Mouse (Mus musculus) heart, embryonic 14.5 days (tissue): Measurements from ENCODE around the gene Oaz1. TPM values are rescaled to one million over a fixed set of nuclear protein-coding genes. Genes with fewer than 3 reads are reported as not detected.
"Not testable (repeated sequence)": the region's sequence is repeated elsewhere in the genome, so short reads cannot be mapped to it uniquely, and the experiment has no call there.

Source experiments
- ATAC-seq: fragments of 200-750 bp; cut with Nextera tagmentation; 2 replicates; pipeline ENCODE4 v1.8.0; 2017; ENCODE audit warnings: low read depth, moderate TSS enrichment; ENCODE audit not compliant: insufficient number of reproducible peaks, insufficient read depth, low FRiP score
- H3K27ac ChIP-seq, 2 experiments: fragments of 200-500 bp in 1 of 2; fragments of 300-500 bp in 1 of 2; sonication (generic) in 1 of 2; replicated peaks in 1 of 2; 2 replicates each; pipeline ENCODE4 v1.5.1; 2012 to 2014; ENCODE audit warnings: low read depth in 2 of 2, low read length in 2 of 2, control low read depth in 1 of 2, mild to moderate bottlenecking in 1 of 2, mixed read lengths in 1 of 2; ENCODE audit not compliant: control insufficient read depth in 1 of 2, insufficient read depth in 1 of 2
- H3K27me3 ChIP-seq: fragments of 300-500 bp; sonication (generic); 2 replicates; pipeline ENCODE4 v1.6.1; 2014; ENCODE audit warnings: mild to moderate bottlenecking, low read length, control low read depth; ENCODE audit not compliant: control insufficient read depth, insufficient read depth
- H3K36me3 ChIP-seq: fragments of 300-500 bp; sonication (generic); 2 replicates; pipeline ENCODE4 v1.6.1; 2014; ENCODE audit warnings: mild to moderate bottlenecking, control low read depth, low read length, mixed read lengths; ENCODE audit not compliant: control insufficient read depth, insufficient read depth
- H3K4me1 ChIP-seq, 2 experiments: fragments of 200-500 bp in 1 of 2; fragments of 300-500 bp in 1 of 2; sonication (generic) in 1 of 2; 2 replicates each; pipeline ENCODE4 v1.6.1; 2012 to 2014; ENCODE audit warnings: low read length in 2 of 2, control low read depth in 1 of 2, mixed read lengths in 1 of 2; ENCODE audit not compliant: control insufficient read depth in 2 of 2, insufficient read depth in 2 of 2
- H3K4me2 ChIP-seq: fragments of 300-500 bp; sonication (generic); 2 replicates; pipeline ENCODE4 v1.6.1; 2014; ENCODE audit warnings: mild to moderate bottlenecking, low read length
- H3K4me3 ChIP-seq, 2 experiments: fragments of 200-500 bp in 1 of 2; fragments of 300-500 bp in 1 of 2; sonication (generic) in 1 of 2; 2 replicates each; pipeline ENCODE4 v1.5.1; 2012 to 2014; ENCODE audit warnings: low read length in 2 of 2, mild to moderate bottlenecking in 2 of 2, control low read depth in 1 of 2, low read depth in 1 of 2, moderate library complexity in 1 of 2; ENCODE audit not compliant: control insufficient read depth in 1 of 2, insufficient read depth in 1 of 2
- H3K9ac ChIP-seq: fragments of 300-500 bp; sonication (generic); 2 replicates; pipeline ENCODE4 v1.6.1; 2014; ENCODE audit warnings: mild to moderate bottlenecking, low read length
- H3K9me3 ChIP-seq: fragments of 300-500 bp; sonication (generic); 2 replicates; pipeline ENCODE4 v1.6.1; 2016; ENCODE audit warnings: low read length, control low read depth; ENCODE audit not compliant: control insufficient read depth
- WGBS: fragments of 180-500 bp; shearing (Covaris S2); extraction: QIAGEN DNeasy Blood & Tissue Kit; methylation state at CpG from one replicate; pipeline ENCODE4 v1.1.7; 2014; 5-methylcytosine and 5-hydroxymethylcytosine counted together
- polyA plus RNA-seq: library from polyadenylated mRNA; unstranded; fragments of >200 nt; fragmentation: Nextera tagmentation; extraction: Ambion mirVana; gene quantifications from 2 replicates; pipeline ENCODE4 v1.2.1, GENCODE M21; 2014

Oaz1 gene
- polyA plus RNA-seq, 1 experiment from 2014 or later = 2,172 TPM

DNA sequence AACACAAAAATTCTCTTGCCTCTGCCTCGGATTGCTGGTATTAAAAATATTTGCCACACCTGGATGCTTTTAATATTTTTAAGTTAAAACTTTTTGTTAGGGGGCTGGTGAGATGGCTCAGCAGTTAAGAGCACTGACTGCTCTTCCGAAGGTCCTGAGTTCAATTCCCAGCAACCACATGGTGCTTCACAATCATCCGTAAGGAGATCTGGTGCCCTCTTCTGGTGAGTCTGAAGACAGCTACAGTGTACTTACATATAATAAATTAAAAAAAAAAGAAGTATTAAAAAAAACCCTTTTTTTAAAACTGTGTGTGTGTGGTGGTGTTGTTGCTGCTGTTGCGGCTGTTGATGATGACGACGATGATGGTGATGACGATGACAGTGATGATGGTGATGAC is 8.5 kb upstream of the Oaz1 start:
- not testable (repeated sequence) for H3K4me2 ChIP-seq, H3K4me3 ChIP-seq, H3K9me3 ChIP-seq, H3K9ac ChIP-seq, H3K4me1 ChIP-seq, H3K27ac ChIP-seq, ATAC-seq, H3K27me3 ChIP-seq, H3K36me3 ChIP-seq
- 85% methylated on average over 7 of the region's 7 CpGs for WGBS

DNA sequence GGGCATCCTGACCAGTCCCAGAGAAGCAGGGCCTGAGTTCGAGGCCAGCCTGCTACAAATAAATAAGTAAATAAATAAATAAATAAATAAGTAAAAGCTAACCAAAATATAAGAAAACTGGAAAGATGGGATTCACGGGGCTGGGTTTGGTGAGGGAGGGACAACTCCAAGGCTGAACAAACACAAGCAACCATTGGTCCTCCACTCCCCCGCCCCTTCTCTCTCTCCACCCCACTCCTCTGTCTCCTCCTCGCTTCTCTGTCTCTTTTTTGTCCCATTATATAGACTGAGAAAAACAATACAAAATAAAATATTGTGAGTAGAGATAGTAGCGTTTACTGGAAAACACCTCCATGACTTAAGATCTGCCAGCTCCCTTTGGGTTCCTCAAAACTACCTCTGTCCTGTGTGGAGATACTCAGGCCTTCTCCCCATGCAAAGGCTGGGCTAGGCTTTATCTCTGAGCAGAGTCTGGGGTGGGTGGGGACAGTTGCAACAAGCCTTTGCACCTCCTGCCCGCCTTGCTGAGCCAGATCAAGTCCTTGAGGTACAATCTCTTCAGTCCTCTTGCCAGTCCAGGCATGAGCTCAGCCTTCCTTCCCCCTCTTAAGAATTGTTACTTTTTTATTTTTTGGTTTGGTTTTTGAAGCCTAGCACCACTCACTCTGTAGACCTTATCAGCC is 7.7 kb upstream of the Oaz1 start:
- Histone ChIP-seq H3K4me2 (no peak overlapping the region), H3K4me3 (no peak overlapping the region), H3K36me3 (no peaks in the 10 kb centered on the region), H3K9ac (no peak overlapping the region), H3K9me3 (no peaks in the 10 kb centered on the region), H3K27ac (no peak overlapping the region), H3K27me3 (no peaks in the 10 kb centered on the region), H3K4me1 (no peaks in the 10 kb centered on the region)
- WGBS = 59% methylated on average over 6 of the region's 6 CpGs
- no peak for ATAC-seq

DNA sequence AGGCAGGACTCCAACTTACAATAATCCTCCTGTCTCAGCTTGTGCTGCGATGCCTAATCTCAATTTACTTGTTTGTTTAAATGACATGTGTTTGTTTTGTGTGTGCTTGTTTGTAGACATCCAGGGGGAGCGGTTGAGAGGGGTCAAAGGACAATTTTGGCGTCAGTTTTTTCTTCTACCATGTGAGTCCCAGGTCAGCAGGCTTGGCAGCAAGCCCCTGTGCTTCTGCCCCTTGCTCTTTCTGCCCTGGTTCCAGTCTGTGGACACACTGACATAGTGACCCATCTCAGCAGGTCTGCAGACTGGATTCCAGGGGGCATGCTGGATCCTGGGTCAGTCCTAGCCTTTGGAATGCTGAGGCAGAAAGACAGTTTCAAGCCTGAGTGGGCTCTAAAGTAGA is 7.0 kb upstream of the Oaz1 start:
- no peak overlapping the region for H3K27ac ChIP-seq
- no peak overlapping the region for H3K4me2 ChIP-seq
- H3K27me3 ChIP-seq = no peaks in the 10 kb centered on the region
- no peaks in the 10 kb centered on the region for H3K36me3 ChIP-seq
- no peaks in the 10 kb centered on the region for H3K9me3 ChIP-seq
- H3K9ac ChIP-seq = no peak overlapping the region
- no peak overlapping the region for H3K4me3 ChIP-seq
- ATAC-seq = no peak
- 43% methylated on average over 3 of the region's 3 CpGs for WGBS
- no peaks in the 10 kb centered on the region for H3K4me1 ChIP-seq

DNA sequence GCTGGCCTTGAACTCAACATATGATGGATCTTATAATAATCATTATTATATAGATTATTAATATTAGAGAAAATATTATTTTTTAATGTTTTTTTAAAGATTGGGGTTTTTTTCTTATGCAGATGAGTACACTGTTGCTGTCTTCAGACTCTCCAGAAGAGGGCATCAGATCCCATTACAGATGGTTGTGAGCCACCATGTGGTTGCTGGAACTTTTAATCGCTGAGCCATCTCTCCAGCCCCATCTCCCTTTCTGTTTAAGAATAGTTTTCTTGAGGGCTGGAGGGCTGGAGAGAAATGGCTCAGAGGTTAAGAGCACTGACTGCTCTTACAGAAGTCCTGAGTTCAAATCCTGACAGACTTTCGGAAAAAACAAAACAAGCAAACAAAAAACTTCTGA is 4.5 kb upstream of the Oaz1 start:
- ATAC-seq = no peak
- Histone ChIP-seq H3K27ac (no peak overlapping the region), H3K4me3 (no peak overlapping the region), H3K9ac (no peak overlapping the region), H3K4me2 (no peak overlapping the region), H3K4me1 (no peaks in the 10 kb centered on the region), H3K9me3 (no peaks in the 10 kb centered on the region), H3K36me3 (no peaks in the 10 kb centered on the region), H3K27me3 (no peaks in the 10 kb centered on the region)
- 36% methylated on average over 2 of the region's 2 CpGs for WGBS

DNA sequence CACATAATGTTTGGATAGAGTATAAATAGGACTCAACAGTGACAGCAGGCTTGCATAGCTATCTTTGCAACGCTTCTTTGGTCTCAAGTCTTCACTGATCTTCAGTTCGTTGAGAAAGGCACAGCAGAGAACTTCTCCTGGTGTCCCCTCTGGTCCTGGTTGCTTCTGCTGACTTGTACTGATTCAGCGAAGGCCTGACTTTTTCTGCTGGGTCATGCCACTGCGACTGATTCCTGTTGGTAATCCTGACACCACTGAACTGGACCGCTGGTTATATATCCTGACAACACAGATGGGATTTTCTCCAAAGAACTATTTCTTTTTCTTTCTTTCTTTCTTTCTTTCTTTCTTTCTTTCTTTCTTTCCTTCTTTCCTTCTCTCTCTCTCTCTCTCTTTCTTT is 3.9 kb upstream of the Oaz1 start:
- H3K27ac ChIP-seq = no peak overlapping the region
- H3K4me3 ChIP-seq = no peak overlapping the region
- H3K36me3 ChIP-seq = 0 out of 2 replicates have a peak, but pooled peaks cover 1% of the 10 kb centered on the region
- H3K27me3 ChIP-seq = no peaks in the 10 kb centered on the region
- H3K9ac ChIP-seq = no peak overlapping the region
- peaks cover 0 to under 1% of the 10 kb centered on the region in 2 experiments; a peak in 2 of 4 replicates for H3K4me1 ChIP-seq
- H3K9me3 ChIP-seq = no peaks in the 10 kb centered on the region
- WGBS = 83% methylated on average over 5 of the region's 5 CpGs
- ATAC-seq = no peak
- no peak overlapping the region for H3K4me2 ChIP-seq

DNA sequence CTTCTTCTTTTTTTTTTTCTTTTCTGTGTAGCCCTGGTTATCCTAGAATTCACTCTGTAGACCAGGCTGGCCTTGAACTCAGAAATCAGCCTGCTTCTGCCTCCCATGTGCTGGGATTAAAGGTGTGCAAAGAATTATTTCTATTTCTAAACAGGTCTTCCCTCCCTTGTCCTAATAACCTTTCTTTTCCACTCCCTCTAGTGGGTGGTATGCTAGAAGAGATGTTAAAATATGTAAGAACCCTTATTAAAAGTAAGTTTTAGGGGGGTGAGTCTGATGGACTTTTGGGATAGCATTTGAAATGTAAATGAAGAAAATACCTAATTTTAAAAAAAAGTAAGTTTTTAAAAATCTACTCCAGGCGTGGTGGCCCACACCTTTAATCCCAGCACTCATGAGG is 3.1 kb upstream of the Oaz1 start:
- Histone ChIP-seq H3K36me3 (peaks cover 7% of the 10 kb centered on the region; the same call in 1 of the 2 replicates), H3K9me3 (no peaks in the 10 kb centered on the region), H3K27ac (no peak overlapping the region), H3K4me3 (no peak overlapping the region), H3K27me3 (no peaks in the 10 kb centered on the region), H3K9ac (no peak overlapping the region), H3K4me1 (peaks cover 2 to 9% of the 10 kb centered on the region in 2 experiments; a peak in 3 of 4 replicates), H3K4me2 (no peak overlapping the region)
- 80% methylated on average over 1 of the region's 1 CpGs for WGBS
- ATAC-seq = no peak

DNA sequence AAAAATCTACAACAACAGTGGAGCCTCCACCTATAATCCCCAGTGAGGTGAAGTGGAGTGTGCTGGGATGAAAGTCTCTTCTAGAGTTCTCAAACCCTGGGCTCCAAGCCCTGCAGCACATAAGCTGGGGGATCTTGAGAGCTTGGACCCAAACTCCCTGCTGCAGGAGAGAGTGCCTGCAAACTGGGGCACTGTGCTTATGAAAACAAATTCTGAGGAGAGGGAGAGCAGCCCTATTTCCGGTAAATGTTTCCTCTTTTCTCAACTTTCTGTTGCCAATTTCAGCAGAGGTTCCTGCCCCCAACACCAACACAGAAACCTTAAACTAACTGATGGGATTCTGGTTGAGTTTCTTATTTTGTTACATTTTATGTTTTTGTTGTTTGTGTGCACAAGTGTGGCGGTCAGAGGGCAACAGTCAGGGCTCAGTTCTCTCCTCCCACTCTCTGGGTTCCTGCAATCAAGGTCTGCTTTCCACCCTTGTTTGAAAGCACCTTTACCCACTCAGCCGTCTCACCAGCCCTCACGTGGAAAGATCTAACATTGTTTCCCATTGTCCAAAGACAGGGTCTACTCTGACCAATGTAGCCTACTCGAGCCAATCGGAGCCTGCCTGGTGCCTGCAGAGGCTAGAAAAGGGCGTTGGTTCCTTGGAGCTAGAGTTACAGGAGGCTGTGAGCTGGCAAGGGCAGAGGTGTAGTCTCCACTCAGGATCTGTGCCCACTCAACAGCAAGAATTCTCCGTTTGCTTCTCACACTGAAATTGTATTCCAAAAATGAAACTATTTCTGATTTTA is 2.4 kb upstream of the Oaz1 start:
- H3K9ac ChIP-seq = no peak overlapping the region
- H3K4me1 ChIP-seq = peaks cover 2 to 11% of the 10 kb centered on the region in 2 experiments; a peak in 3 of 4 replicates
- ATAC-seq = no peak
- peaks cover 12% of the 10 kb centered on the region for H3K36me3 ChIP-seq
- WGBS = 56% methylated on average over 8 of the region's 8 CpGs
- no peaks in the 10 kb centered on the region for H3K9me3 ChIP-seq
- H3K27ac ChIP-seq = peak overlapping the region in 1 of 2 experiments; percentile 36; a peak in 2 of 4 replicates
- no peak overlapping the region for H3K4me3 ChIP-seq
- no peaks in the 10 kb centered on the region for H3K27me3 ChIP-seq
- H3K4me2 ChIP-seq = no peak overlapping the region
